Mouse (Mus musculus) layer of hippocampus, adult 11-12 months (tissue): ENCODE measurements around the gene 1700028K03Rik.

Experiments used
- DNase-seq: peaks from one replicate; pipeline ENCODE4 v3.0.0; 2022; ENCODE audit warnings: low spot score

Gene 1700028K03Rik

DNA sequence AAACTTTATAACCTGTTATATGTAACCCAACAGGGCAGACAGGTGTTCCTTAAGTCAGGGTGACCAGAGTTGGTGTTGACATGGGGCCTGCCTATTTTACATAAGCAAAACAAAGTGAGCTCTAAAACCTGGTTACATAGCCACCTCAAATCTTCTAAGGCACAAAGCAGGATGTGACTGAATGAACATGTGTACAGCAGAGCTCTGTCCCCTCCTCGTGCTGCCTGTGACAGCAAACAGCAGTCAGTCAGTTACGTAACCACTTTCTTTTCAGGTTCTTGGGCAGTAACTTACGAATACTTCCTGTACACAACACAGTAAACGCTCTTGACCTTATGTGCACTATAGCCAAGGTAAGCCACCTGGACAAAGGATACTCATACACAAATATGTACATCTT is 11.4 kb downstream of the 1700028K03Rik start:
- no peak for DNase-seq

GRCm38 (mm10) chr5:107547955-107548354 is 13.4 kb downstream of the 1700028K03Rik start:
- no peak for DNase-seq

GRCm38 (mm10) chr5:107548444-107548843 is 13.9 kb downstream of the 1700028K03Rik start:
- DNase-seq: no peak

- no peak for DNase-seq
Measured at GRCm38 (mm10) chr5:107554336-107554735, 19.8 kb downstream of the 1700028K03Rik start.

- DNase-seq: no peak
Measured at GRCm38 (mm10) chr5:107556969-107557368, 22.5 kb downstream of the 1700028K03Rik start.

GRCm38 (mm10) chr5:107569148-107569547 is 34.6 kb downstream of the 1700028K03Rik start:
- DNase-seq: no peak

GRCm38 (mm10) chr5:107597301-107598077 is 63.0 kb downstream of the 1700028K03Rik start, which contains the start of the genes Rpap2 and Glmn:
Gene Rpap2 (plus strand): TSS chr5:107597373.
Gene Glmn (minus strand): TSS chr5:107597888.
- peak; percentile 85 for DNase-seq

GRCm38 (mm10) chr5:107598380-107598779 is 63.9 kb downstream of the 1700028K03Rik start:
- DNase-seq: no peak
